In genomic region chr17:31623101-31623500, GRCm38 (mm10) we compare ENCODE assay signal across 30 mouse cellular contexts. TPM values are rescaled to one million over a fixed set of nuclear protein-coding genes. Genes with fewer than 3 reads are reported as not detected.
"Had no signal": no experiment of that assay in that cellular context is flagged by ENCODE, and none has a peak within 500 bp of the region (broad histone marks: within the 10 kb centered on the region; RNA-seq: fewer than 3 reads in every experiment).

No protein-coding gene starts in this region.

- H3K4me2 ChIP-seq: embryonic facial prominence, embryonic 12.5 days; embryonic facial prominence, embryonic 13.5 days; embryonic facial prominence, embryonic 15.5 days; forebrain, embryonic 12.5 days; forebrain, embryonic 13.5 days; forebrain, embryonic 15.5 days had no signal

- H3K9me3 ChIP-seq: embryonic facial prominence, embryonic 12.5 days; embryonic facial prominence, embryonic 13.5 days; embryonic facial prominence, embryonic 15.5 days; forebrain, embryonic 12.5 days; forebrain, embryonic 13.5 days; forebrain, embryonic 15.5 days; heart, embryonic 10.5 days had no signal

- H3K27ac ChIP-seq: embryonic facial prominence, embryonic 10.5 days; embryonic facial prominence, embryonic 12.5 days; embryonic facial prominence, embryonic 13.5 days; embryonic facial prominence, embryonic 15.5 days; forebrain, embryonic 10.5 days; forebrain, embryonic 12.5 days; forebrain, embryonic 13.5 days; forebrain, embryonic 15.5 days; gastrocnemius, adult 2 months; heart, adult 2 months; heart, embryonic 10.5 days had no signal

- H3K9ac ChIP-seq: embryonic facial prominence, embryonic 12.5 days; embryonic facial prominence, embryonic 13.5 days; embryonic facial prominence, embryonic 15.5 days; forebrain, embryonic 12.5 days; forebrain, embryonic 13.5 days; forebrain, embryonic 15.5 days; forebrain, postnatal 0 days had no signal

- H3K27me3 ChIP-seq: embryonic facial prominence, embryonic 12.5 days; embryonic facial prominence, embryonic 13.5 days; embryonic facial prominence, embryonic 15.5 days; forebrain, embryonic 12.5 days; forebrain, embryonic 13.5 days; forebrain, embryonic 15.5 days had no signal

- H3K36me3 ChIP-seq: embryonic facial prominence, embryonic 10.5 days; embryonic facial prominence, embryonic 12.5 days; embryonic facial prominence, embryonic 13.5 days; embryonic facial prominence, embryonic 15.5 days; forebrain, embryonic 10.5 days; forebrain, embryonic 12.5 days; forebrain, embryonic 15.5 days; heart, embryonic 10.5 days had no signal

- ATAC-seq: forebrain, embryonic 13.5 days; forebrain, embryonic 15.5 days; forebrain, embryonic 16.5 days; forebrain, postnatal 0 days had no signal

- H3K4me3 ChIP-seq: embryonic facial prominence, embryonic 10.5 days; embryonic facial prominence, embryonic 12.5 days; embryonic facial prominence, embryonic 13.5 days; embryonic facial prominence, embryonic 15.5 days; erythroblast, embryonic 14.5 days; forebrain, embryonic 10.5 days; forebrain, embryonic 12.5 days; forebrain, embryonic 13.5 days; forebrain, embryonic 15.5 days; gastrocnemius, adult 2 months; heart, adult 2 months; heart, embryonic 10.5 days had no signal

- H3K4me1 ChIP-seq: embryonic facial prominence, embryonic 10.5 days; embryonic facial prominence, embryonic 12.5 days; embryonic facial prominence, embryonic 13.5 days; forebrain, embryonic 10.5 days; forebrain, embryonic 12.5 days; forebrain, embryonic 13.5 days; forebrain, embryonic 15.5 days; heart, embryonic 10.5 days had no signal

- DNase-seq: cerebellum, adult 2 months; cerebellum, adult 8-10 months; cerebellum, adult 9-10 months; cerebellum, adult 9-11 months; cerebellum, postnatal 10 days; cerebellum, postnatal 14 days; cerebellum, postnatal 25 days; cerebellum, postnatal 36 days; embryo, embryonic 11 days; forebrain, postnatal 0 days; gastrocnemius, adult 2 months; gastrocnemius, postnatal 10 days; gastrocnemius, postnatal 14 days; gastrocnemius, postnatal 25 days; gastrocnemius, postnatal 36 days; heart, adult 11 months; heart, adult 18-20 months; heart, adult 2 months had no signal

RNA-seq across cellular contexts. Expression of gene Cryaa, which starts 54.5 kb away (rescaled TPM):
- polyA plus RNA-seq: embryonic facial prominence, embryonic 13.5 days; erythroblast, embryonic 14.5 days; forebrain, embryonic 10.5 days; forebrain, embryonic 11.5 days; forebrain, embryonic 12.5 days; forebrain, embryonic 13.5 days; forebrain, embryonic 15.5 days; forebrain, embryonic 16.5 days; forebrain, postnatal 0 days; heart, embryonic 10.5 days had no signal
